Mouse (Mus musculus) heart, embryonic 15.5 days (tissue): Measurements from ENCODE around the gene Ntf5. TPM values are rescaled to one million over a fixed set of nuclear protein-coding genes. Genes with fewer than 3 reads are reported as not detected.

Experiments used
- ATAC-seq: fragments of 200-750 bp; cut with Nextera tagmentation; replicated peaks from 2 replicates; pipeline ENCODE4 v1.8.0; 2017; ENCODE audit warnings: low read depth, moderate TSS enrichment; ENCODE audit not compliant: insufficient number of reproducible peaks, insufficient read depth, low FRiP score
- H3K27ac ChIP-seq: fragments of 300-500 bp; sonication (generic); 2 replicates; pipeline ENCODE4 v1.5.1; 2015; ENCODE audit warnings: mild to moderate bottlenecking, inconsistent platforms
- H3K27me3 ChIP-seq: fragments of 300-500 bp; sonication (generic); 2 replicates; pipeline ENCODE4 v1.6.1; 2015; ENCODE audit warnings: inconsistent platforms
- H3K36me3 ChIP-seq: fragments of 300-500 bp; sonication (generic); 2 replicates; pipeline ENCODE4 v1.6.1; 2015; ENCODE audit warnings: mild to moderate bottlenecking, inconsistent platforms
- H3K4me1 ChIP-seq: fragments of 300-500 bp; sonication (generic); replicated peaks from 2 replicates; pipeline ENCODE4 v1.6.1; 2015; ENCODE audit warnings: inconsistent platforms
- H3K4me2 ChIP-seq: fragments of 300-500 bp; sonication (generic); 2 replicates; pipeline ENCODE4 v1.6.1; 2015; ENCODE audit warnings: inconsistent platforms, mild to moderate bottlenecking, moderate library complexity
- H3K4me3 ChIP-seq: fragments of 300-500 bp; sonication (generic); 2 replicates; pipeline ENCODE4 v1.5.1; 2015; ENCODE audit warnings: mild to moderate bottlenecking, inconsistent platforms
- H3K9ac ChIP-seq: fragments of 300-500 bp; sonication (generic); 2 replicates; pipeline ENCODE4 v1.6.1; 2015; ENCODE audit warnings: mild to moderate bottlenecking, inconsistent platforms
- H3K9me3 ChIP-seq: fragments of 300-500 bp; sonication (generic); replicated peaks from 2 replicates; pipeline ENCODE4 v1.6.1; 2016; ENCODE audit warnings: inconsistent platforms
- WGBS: fragments of 180-500 bp; shearing (Covaris S2); methylation state at CpG from one replicate; pipeline ENCODE4 v1.1.7; 2015; ENCODE audit warnings: mixed read lengths; 5-methylcytosine and 5-hydroxymethylcytosine counted together
- polyA plus RNA-seq: library from polyadenylated mRNA; unstranded; fragments of >200 nt; fragmentation: Nextera tagmentation; extraction: Ambion mirVana; gene quantifications from 2 replicates; pipeline ENCODE4 v1.2.1, GENCODE M21; 2015

The Ntf5 gene
- 0.81 and 1.6 TPM in 2 replicates for polyA plus RNA-seq

DNA sequence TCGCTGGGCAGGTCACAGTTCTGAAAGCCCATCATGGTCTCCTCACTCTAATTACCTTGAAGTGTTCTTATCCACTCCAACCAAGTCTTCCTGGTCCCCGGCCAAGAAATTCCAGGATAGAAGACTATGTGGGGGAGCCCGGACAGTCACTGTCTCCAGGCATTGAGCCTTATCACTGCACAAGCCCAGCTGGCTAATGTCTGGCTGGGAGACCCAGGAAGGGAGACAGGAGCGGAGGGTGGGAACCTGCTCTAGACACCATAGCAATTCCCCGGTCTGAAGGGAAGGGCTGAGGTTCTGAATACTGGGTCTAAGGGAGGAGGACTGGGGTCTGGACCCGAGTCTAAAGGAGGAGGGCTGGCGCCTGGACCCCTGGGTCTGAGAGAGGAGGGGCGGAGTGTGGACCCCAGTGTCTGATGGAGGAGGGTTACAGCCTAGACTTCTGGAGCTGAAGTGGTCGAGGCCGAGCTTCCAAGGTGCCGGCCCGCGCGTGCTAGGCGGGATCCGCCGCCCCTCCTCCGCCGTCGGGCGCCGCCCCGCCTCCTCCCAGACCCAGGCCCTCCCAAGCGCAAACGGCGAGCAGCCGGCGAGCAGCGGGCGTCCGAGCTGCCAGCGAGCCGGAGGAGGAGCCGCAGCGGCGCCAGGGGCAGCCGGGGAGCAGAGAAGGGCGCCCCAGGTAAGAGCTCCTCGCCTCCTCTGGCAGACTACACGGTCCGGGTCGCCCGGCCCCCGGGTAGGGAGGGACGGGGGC is at the start of gene Ntf5:
Gene Ntf5, plus strand, starts transcription at position 583 of the 751 bp plus-strand sequence.
- ATAC-seq, result peak; percentile 28
- Histone ChIP-seq H3K36me3 (no peaks in the 10 kb centered on the region), H3K9ac (peak within 1 kb of the TSS; percentile 52), H3K9me3 (no peaks in the 10 kb centered on the region), H3K4me3 (peak within 1 kb of the TSS; percentile 58), H3K4me1 (peaks cover 39% of the 10 kb centered on the region), H3K27me3 (peaks cover 93% of the 10 kb centered on the region), H3K27ac (peak within 1 kb of the TSS; percentile 59), H3K4me2 (peak within 1 kb of the TSS; percentile 92)
- WGBS, result 1% methylated on average over 45 of the region's 45 CpGs

DNA sequence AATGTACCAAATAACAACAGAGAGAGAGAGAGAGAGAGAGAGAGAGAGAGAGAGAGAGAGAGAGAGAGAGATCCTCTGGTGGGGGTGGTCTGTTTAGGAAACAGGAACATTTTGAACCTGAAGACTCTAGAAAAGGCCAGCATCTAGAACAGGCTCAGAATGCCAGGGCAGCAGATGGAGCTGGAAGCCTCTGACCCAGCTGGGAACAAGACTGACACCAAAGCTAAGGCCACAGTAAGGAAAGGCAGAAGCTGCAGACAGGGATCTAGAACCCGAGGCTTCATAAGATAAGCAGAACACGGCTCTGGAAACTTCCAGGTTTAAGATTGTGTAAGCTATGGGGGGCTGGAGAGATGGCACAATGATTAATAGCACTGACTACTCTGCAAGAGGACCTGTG is 49.5 kb upstream of the Ntf5 start:
- Histone ChIP-seq H3K9ac (no peak overlapping the region), H3K4me2 (no peak overlapping the region), H3K36me3 (no peaks in the 10 kb centered on the region), H3K9me3 (no peaks in the 10 kb centered on the region), H3K4me1 (peaks cover 29% of the 10 kb centered on the region), H3K27me3 (peaks cover 86% of the 10 kb centered on the region), H3K27ac (no peak overlapping the region), H3K4me3 (no peak overlapping the region)
- no peak for ATAC-seq
- 56% methylated on average over 2 of the region's 2 CpGs for WGBS

DNA sequence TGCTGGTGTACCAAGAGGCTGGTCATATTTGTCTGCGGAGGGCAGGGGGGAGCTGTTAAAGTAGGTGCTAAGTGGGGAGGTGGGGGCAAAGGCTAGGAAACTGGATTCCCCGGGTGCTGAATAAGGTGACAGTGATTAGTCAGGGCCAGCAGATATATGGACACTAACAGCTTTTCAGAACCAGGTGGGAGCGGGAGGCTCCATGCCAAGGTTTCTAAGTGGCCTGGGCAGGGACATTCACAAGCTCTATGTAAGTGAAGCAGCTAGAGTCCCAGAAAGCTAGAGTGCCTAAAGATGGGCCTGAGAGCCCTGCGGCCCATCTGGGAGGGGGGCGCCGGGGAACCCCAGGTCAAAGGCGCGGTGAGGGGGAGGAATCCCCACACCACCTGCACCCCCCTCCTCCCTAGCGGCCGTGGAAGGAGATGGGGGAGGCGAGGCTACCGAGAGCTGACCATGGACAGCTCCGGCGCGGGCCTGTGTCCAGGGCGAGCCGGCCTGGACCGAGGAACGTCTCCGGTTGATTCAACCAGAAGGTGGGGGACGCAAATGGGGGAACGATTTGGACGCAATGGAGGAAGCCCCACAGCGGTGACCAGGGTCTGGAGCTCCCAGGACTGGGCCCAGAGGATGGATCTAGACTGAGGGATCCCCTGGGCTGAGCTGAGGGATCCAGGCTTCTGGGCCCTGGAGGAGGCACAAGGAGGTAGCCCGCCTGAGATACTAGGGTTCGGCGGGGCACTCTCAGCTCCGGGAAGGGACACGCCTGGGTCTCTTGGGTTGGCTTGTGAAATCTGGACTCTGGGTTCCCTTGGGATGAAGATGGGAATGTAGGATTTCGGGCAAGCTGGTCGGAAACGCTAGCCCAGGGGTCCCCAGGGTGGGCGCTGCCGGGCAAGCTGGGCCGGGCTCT is 47.5 kb upstream of the Ntf5 start:
- no peaks in the 10 kb centered on the region for H3K9me3 ChIP-seq
- no peak overlapping the region for H3K27ac ChIP-seq
- peak overlapping the region; percentile 99 for H3K4me2 ChIP-seq
- H3K4me1 ChIP-seq, result peaks cover 45% of the 10 kb centered on the region
- no peak for ATAC-seq
- peaks cover 79% of the 10 kb centered on the region for H3K27me3 ChIP-seq
- 4% methylated on average over 34 of the region's 35 CpGs for WGBS
- H3K9ac ChIP-seq, result peak overlapping the region; percentile 57
- H3K4me3 ChIP-seq, result peak overlapping the region; percentile 61
- no peaks in the 10 kb centered on the region for H3K36me3 ChIP-seq

DNA sequence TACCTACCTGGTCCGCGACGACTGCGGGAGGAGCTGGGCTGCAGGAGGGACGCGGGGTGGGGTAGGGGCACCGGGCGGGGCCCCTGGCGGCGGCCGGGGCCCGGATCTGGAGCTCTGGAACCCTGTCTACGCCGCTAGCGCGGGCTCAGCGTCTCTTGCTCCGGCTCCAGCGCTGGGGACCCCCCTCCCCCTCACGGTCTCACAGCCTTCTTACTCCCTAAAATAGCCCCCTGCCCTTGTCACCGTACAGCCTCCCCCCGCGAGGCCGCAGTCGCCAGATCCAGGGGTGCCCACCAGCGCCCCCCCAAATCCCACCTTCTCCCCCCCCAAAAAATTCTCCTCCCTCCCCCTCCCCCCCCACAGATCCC is 46.9 kb upstream of the Ntf5 start, which contains the start of gene Ppfia3:
Gene Ppfia3, minus strand, starts transcription at position 368 of the 368 bp plus-strand sequence.
- Histone ChIP-seq H3K36me3 (no peaks in the 10 kb centered on the region), H3K4me2 (peak within 1 kb of the TSS; percentile 99), H3K27me3 (peaks cover 72% of the 10 kb centered on the region), H3K9me3 (no peaks in the 10 kb centered on the region), H3K27ac (peak within 1 kb of the TSS; percentile 52), H3K4me1 (peaks cover 41% of the 10 kb centered on the region), H3K9ac (peak within 1 kb of the TSS; percentile 57), H3K4me3 (peak within 1 kb of the TSS; percentile 61)
- WGBS, result under 1% methylated on average over 26 of the region's 26 CpGs
- peak; percentile 5; the same call in 1 of the 2 replicates for ATAC-seq

DNA sequence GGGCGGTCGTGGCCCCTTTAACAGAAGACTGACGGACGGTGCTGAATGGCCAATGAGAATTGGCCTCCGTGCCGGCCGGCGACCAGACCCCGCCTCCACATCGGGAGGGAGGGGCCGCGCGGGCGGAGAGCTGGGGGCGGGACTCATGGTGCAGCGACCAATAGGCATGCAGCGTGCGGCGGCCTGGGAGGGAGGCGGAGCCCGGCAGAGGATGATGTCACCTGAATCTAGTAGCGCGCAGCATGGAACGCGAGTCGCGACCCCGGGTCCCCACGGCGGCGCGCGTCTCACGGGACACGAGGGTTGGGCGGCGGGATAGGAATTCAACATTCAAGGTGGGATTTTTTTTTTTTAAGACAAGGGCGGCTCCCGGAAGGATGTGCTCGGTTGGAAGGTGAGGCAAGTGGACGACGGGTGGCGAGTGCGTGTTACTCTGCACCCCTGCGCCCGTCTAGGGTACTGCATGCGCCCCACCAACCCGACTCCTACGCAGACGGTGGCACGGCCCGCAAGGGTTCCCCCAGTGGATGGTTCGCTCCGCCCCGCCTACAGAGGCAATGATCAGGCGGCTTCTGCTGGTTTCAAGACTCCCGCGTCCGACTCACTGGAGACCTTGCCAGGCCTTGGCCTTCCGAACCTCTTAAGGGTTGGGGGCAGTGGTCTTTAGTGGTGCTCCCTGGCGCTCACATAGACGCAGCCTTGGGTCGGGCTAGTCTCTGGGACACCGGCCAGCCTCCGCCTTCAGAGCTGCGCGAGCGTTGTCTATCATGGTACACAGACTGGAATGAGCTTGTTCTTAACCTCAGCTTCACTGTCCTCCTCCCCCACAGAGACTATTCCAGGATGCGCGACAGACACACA is 46.2 kb upstream of the Ntf5 start:
- Histone ChIP-seq H3K27me3 (peaks cover 66% of the 10 kb centered on the region), H3K4me3 (peak overlapping the region; percentile 61), H3K9me3 (no peaks in the 10 kb centered on the region), H3K36me3 (no peaks in the 10 kb centered on the region), H3K4me1 (peaks cover 39% of the 10 kb centered on the region), H3K27ac (peak overlapping the region; percentile 52), H3K9ac (peak overlapping the region; percentile 57), H3K4me2 (peak overlapping the region; percentile 99)
- ATAC-seq, result peak; percentile 89
- WGBS, result under 1% methylated on average over 70 of the region's 70 CpGs

DNA sequence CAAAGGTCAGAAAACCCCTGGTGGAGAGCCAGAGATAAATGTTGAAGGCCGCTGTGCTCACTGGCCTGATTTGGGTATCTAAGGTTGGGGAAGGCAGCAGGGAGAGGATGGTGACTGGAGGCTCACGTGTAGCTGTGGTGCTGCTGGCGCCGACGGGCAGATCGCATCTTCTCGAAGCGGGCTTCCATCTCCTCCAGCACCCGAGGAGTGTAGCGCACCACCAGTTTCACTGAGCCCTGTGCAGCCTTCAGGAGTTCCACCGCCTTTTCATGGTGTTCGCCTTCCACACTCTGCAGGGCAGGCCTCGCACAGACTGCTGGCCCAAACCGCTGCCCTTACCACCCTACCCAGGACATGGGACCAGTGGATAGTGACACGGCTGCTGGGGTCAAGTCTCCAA is 45.3 kb upstream of the Ntf5 start:
- Histone ChIP-seq H3K4me3 (0 out of 2 replicates have a peak overlapping the region, but pooled peaks have one; percentile 61), H3K4me2 (peak overlapping the region; percentile 99), H3K4me1 (peaks cover 36% of the 10 kb centered on the region), H3K27ac (no peak overlapping the region), H3K9ac (no peak overlapping the region), H3K9me3 (no peaks in the 10 kb centered on the region), H3K27me3 (peaks cover 57% of the 10 kb centered on the region), H3K36me3 (0 out of 2 replicates have a peak, but pooled peaks cover 5% of the 10 kb centered on the region)
- WGBS, result 78% methylated on average over 15 of the region's 15 CpGs
- no peak for ATAC-seq

DNA sequence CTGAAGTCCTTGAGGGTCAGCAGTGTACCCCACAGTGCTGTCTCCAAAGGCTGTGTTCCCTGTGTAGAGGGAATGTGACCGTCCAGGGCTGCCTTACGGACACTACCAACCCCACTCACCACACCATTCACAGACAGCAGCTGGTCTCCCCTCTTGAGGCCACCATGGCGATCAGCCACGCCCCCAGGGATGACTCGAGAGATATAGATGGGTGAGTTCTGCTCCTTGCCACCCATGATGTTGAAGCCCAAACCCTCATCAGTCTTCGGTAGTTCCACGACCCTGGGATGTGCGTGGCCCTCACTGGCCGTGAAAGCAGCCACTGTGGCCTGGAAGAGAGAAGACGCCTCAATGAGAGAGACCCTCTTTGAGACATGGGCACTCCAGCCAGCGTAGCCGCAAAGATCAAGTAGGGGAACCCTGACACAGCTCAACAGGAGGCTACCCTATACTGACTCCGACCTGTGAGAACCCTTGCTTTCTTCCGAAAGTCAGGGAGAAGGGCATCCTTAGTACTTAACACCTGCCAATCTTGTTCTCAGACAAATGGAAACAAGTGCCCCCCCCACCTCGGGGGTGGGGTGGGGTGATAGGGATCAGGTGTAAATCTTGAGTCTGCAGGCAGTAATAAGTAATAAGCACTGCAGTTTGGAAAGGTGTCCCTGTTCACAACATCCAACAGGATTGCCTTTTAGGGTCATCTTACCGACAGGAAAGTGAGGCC is 44.3 kb upstream of the Ntf5 start:
- H3K4me1 ChIP-seq, result peaks cover 36% of the 10 kb centered on the region
- 0 out of 2 replicates have a peak overlapping the region, but pooled peaks have one; percentile 55 for H3K4me3 ChIP-seq
- H3K9ac ChIP-seq, result no peak overlapping the region
- H3K4me2 ChIP-seq, result peak overlapping the region; percentile 93; the same call in 1 of the 2 replicates
- no peaks in the 10 kb centered on the region for H3K9me3 ChIP-seq
- no peak for ATAC-seq
- WGBS, result 73% methylated on average over 16 of the region's 16 CpGs
- H3K36me3 ChIP-seq, result 0 out of 2 replicates have a peak, but pooled peaks cover 14% of the 10 kb centered on the region
- H3K27me3 ChIP-seq, result peaks cover 47% of the 10 kb centered on the region
- no peak overlapping the region for H3K27ac ChIP-seq

DNA sequence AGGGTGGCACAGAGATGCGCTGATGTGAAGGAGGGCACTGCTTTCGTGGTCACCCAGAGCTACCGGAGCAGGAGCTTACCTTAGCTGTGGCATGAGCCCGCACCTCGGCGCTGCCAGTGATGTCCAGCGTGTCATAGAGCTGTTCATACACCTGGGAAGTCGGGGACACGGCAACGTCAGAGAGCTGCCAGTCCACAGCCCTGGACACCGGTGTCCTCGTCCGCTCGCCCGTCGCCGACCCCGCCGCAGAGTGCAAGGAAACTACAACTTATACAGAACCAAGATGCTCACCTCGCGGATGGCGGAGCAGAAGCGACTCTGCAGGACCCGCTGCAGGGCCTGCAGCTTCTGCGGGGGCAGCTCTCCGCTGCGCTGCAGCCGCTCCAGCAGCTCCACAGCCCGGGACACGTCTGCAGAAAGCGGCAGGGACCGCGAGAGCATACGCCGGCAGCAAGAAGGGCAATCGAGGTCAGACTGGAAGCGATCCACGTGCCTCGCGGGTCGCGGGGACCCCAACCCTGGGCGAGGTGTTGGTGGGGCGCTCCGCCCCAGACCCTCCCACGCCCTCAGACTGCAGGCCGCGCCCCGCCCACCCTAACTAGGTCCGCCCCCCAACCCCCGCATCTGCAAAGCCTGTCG is 43.5 kb upstream of the Ntf5 start:
- no peak overlapping the region for H3K27ac ChIP-seq
- peak overlapping the region; percentile 55 for H3K4me3 ChIP-seq
- peak overlapping the region; percentile 20 for H3K9ac ChIP-seq
- H3K4me2 ChIP-seq, result peak overlapping the region; percentile 93
- WGBS, result 7% methylated on average over 49 of the region's 52 CpGs
- no peaks in the 10 kb centered on the region for H3K9me3 ChIP-seq
- H3K36me3 ChIP-seq, result peaks cover 18% of the 10 kb centered on the region; the same call in 1 of the 2 replicates
- peaks cover 36% of the 10 kb centered on the region for H3K4me1 ChIP-seq
- peaks cover 39% of the 10 kb centered on the region for H3K27me3 ChIP-seq
- ATAC-seq, result no peak; the same call in 1 of the 2 replicates

DNA sequence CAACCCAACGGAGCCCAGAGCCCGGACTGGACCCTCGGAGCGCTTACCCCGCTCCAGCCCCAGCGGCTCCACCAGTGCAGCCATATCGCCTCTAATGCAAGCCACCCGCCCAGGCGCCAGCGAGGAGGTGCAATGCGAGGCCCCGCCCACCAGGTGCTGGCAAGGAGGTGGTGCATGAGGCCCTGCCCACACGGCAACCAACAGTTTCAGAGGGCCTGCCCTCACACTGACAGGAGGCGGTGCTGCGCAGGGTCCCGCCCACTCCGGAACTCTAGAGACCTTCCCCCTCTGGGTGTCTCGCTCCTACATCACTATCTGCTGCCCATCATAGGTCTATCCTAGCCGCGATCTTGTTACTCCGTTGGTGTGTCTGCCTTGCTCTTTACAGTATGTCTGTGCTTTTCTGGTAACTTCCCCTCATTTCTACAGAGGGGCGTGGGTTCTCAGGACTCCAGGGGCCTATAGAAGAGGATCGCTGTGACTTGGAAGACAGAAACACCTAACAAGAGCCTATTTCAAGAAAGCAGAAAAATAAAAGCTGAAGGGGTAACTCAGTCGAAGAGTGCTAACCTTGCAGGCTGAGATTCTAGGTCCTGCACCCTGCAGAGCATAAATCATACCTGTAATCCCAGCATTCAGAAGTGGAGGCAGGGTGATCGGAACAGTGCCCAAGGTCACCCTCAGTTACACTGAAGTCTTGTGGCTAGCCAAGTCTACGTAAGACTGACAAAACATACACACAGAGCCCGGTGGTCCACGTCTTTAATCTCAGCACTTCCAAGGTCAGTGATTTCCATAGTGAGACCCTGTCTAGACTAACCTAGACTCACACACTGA is 42.8 kb upstream of the Ntf5 start, which contains the start of gene Lin7b:
Gene Lin7b, minus strand, starts transcription at position 109 of the 837 bp plus-strand sequence.
- peak within 1 kb of the TSS; percentile 55 for H3K4me3 ChIP-seq
- H3K27ac ChIP-seq, result no peak within 1 kb of the TSS
- H3K4me1 ChIP-seq, result peaks cover 36% of the 10 kb centered on the region
- ATAC-seq, result peak; percentile 65
- H3K27me3 ChIP-seq, result peaks cover 32% of the 10 kb centered on the region
- WGBS, result 8% methylated on average over 28 of the region's 28 CpGs
- peaks cover 24% of the 10 kb centered on the region for H3K36me3 ChIP-seq
- peak within 1 kb of the TSS; percentile 93 for H3K4me2 ChIP-seq
- no peaks in the 10 kb centered on the region for H3K9me3 ChIP-seq
- H3K9ac ChIP-seq, result peak within 1 kb of the TSS; percentile 20
